Mouse (Mus musculus) right cerebral cortex, postnatal 36 days (tissue): ENCODE measurements around the gene Inf2.

Experiments
- DNase-seq, 2 experiments: peaks; one replicate each; pipeline ENCODE4 v3.0.0; 2022; ENCODE audit warnings: low spot score in 2 of 2, mixed read lengths in 1 of 2

The Inf2 gene

DNA sequence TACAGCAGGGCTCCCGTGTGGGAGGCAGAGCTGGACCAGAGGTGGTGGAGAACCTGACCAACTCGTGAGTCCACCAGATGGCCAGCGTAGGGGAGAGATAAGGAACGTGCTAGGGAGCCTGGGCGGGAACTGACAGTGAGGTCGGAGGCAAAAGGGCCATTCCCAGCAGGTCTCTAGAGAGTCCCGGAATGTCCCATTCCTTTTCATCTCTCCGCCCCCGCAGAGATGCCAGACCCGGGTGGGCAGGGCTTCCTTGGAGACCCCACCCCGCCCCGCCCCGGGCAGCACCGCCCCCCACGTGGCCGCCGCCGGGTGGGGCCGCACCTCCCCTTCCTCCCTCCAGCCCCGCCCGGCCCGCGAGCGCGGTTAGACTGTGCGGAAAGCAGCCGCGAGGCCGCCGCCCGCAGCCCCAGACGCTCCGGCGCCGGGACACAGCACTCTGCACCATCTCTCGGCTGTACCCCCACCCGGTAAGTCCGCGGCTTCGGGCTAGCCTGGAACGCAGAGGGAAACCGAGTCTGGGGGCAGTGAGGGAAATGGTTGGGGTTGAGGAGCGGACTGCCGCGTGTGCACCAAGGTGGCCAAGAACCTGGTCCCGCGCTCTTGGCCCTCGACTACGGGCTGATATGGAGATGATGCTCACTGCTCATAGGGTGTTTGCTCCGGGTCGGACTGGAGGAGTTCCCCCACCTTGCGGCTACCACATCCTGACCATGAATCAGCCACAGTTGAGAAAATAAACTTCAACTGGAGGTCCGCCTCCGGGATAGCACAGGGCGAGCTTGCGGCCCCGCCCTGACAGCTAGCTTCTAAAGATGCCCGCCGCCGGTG is at the start of gene Inf2:
Gene Inf2 (plus strand): TSS at position 359 of the 831 bp plus-strand sequence.
- peak; percentile 75 to 83 for DNase-seq

DNA sequence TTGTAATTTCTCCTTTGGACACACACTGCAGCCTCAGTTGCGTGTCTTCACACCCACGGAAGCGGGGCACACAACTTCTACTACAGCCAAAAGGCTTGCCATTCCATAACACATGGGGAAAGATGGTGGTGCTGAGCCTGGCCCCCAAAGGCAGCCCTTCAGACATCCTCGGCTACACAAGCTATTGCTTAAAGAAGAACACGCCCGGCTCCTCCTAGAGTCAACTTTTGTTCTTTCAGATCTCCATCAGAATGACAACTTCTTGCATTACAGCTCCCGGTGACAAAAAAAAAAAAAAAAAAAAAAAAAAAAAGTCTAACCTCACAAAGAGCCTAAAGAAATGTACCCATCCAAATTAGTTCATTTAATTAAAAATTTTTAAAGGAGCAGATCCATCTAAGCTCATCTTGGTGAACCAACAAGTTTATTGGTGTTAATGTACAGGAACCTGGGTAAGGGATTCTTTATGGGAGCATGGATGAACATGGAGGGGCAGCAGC is 49.1 kb upstream of the Inf2 start:
- DNase-seq, result no peak

DNA sequence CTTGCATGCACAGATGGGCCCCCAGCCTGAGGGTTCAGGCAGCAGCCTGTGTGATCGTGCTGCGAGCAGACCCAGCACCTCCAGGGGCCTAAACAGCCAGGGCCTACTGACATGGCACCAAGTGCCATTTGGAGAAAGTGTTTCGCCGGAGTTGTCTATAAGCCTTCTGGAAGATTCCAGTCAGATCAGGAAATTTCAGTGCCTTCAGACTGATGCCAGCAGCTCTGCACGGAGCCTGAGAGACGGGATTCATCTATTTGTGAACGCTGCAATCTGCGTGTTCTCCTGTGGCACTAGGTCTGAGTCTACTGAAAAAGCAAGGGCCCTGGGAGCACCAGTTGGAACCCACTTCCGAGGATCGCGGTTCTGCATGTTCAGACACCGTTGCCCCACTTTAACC is 48.3 kb upstream of the Inf2 start:
- no peak for DNase-seq

DNA sequence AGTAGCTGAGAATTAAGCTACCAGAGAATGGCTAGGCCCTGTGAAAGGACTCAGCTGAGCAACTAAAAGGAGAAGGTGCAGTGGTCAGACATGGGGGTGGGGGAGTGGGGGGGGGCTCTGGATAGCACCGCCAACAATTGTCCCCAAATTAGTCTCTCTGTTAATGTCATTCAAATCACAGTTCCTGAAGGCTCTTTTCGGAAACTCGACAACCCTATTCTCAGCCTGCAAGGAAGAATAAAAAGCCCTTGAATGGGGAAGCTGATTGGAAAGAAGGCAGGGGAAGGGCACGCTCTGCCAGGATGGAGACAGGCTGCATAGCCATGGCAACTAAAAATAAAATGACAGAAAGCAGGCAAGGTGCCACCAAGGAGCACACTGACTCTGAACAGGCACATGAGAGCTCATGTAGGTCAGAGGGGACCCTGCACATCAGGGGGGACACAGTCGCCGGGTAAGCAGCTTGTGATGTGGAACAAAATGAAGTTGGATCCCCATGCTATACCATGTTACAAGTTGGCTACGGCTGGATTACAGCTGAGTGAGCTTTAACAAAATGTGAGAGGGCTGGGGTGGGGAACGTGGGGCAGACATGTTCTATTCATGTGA is 47.0 kb upstream of the Inf2 start:
- no peak for DNase-seq

DNA sequence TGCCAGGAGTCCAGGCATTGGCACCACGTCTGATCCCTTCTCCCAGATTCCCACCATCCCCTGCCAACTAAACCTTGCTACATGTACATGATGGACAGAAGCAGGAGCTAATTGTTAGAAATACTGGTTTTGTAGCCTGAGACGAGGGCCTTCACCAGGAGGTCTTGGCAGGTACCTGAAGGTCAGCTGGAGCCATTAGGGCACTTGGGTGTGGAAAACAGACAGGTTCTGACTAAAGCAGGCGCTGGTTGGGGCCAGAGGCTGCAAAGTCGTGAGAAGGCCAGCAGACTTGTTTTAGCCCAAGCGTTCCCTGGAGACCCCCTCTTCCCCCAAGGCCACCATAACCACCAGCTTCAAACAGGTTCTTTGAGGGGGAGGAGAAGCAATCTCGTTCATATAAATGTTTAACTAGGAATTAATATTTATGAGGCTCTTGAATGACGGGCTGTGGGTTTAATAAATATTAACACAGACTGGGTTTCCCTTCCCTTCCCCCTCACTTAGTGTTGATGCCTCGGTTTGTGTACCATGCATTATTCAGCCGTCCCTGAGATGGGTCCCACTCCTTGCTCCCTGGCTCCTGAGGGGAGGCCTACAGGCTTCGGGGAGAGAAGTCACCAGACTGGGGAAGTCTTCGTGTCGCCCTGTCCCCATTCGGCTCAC is 46.2 kb upstream of the Inf2 start:
- no peak for DNase-seq

DNA sequence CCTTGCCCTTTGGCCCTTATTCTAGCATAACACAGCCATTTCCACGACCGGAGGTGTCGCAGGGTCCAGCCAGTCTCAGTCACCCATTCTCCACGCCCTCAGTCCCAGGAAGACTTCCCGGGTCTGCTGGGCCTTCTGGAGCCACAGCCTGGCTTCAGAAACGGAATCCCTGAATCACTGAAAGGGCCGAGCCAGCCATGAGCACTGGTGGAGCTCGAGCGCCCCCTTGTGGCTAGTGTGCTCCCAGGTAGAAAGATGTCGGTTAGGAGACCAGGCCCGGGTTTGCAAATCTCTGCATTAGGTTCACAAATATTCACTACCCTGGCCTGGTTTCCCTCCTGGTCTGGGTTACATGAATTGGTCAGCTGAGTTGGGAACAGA is 45.7 kb upstream of the Inf2 start:
- peak; percentile 78 to 82 for DNase-seq

DNA sequence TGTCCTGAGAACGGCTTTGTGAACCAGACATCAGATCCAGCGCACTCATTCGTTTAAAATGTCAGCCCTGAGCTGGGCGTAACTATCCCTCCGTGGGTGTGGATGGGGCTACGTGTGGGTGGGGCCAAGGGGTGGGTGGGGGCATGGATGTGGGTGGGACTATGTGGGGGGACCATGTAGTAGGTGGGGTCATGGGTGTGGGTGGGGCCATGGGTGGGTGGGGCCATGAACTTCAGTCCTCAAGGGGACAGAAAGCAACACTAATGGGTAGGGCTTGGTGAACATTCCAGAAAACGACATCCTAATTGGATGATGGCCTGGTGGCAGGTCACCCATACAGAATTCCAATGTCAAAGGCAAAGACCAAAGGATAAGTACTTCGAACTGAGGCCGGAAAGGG is 44.6 kb upstream of the Inf2 start:
- no peak for DNase-seq

DNA sequence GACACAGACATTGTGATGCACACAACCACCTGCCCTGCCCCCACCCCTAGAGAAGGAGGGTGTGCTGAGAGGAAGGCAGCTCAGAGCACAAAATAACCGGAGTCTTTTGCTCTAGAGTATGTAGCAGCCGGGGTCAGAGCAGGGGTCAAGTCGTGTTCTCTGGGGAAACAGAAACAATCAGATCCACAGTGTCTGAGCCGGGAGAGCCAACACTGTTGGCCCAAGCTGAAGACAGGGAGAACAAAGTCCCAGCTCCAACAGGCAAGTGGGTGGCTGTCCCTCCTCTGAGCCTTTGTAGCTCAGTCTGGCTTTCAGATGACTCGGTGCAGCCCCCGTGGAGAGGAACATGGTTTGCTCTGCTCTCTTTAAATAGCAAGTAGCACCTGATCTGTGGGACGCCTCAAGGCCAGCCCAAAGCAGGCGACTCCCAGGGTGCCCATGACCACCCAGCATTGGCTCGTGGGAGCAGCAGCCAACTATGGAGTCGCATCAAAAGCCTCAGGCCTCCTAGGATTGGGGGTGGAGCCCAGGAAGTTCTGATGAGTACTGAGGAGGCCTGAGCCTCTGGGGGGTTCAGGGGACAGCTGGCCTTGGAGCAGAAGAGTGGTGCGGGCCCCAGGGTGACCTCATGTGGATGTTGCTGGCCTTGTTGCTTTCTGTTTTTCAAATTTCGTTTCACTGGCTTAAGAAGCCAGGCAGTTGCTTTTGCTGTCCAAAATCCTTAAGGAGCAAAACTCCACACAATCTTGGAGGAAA is 43.5 kb upstream of the Inf2 start:
- DNase-seq, result no peak

DNA sequence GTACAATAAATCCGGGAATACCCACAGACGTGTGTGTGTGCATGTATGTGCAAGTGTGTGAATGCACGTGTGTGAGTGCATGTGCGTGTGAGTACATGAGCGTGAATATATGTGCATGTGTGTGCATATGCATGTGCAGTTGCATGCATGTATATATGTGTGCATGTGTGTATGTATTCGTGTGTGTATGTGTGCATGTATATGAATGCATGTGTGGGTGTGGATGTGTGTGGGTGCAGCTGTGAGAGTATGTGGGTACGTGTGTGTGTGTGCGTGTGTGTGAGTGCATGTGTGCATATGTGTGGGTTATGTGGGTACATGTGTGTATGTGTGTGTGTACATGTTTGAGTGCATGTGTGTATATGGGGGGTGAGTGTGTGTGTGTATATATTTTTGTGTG is 42.5 kb upstream of the Inf2 start:
- DNase-seq, result no peak

DNA sequence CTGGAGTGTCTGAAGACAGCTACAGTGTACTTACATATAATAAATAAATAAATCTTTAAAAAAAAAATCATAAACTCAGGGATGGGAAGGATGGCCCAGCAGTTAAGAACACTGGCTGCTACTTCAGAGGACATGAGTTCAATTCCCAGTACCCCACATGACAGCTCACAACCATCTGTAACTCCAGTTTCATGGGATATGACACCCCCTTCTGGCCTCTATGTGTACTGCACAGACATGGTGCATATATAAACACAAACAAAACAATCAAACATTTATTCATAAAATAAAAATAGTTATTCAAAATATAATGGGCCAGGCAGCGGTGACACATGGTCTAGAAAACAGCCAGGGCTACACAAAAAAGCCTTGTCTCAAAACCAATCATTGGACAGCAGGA is 39.3 kb upstream of the Inf2 start:
- DNase-seq, result no peak

DNA sequence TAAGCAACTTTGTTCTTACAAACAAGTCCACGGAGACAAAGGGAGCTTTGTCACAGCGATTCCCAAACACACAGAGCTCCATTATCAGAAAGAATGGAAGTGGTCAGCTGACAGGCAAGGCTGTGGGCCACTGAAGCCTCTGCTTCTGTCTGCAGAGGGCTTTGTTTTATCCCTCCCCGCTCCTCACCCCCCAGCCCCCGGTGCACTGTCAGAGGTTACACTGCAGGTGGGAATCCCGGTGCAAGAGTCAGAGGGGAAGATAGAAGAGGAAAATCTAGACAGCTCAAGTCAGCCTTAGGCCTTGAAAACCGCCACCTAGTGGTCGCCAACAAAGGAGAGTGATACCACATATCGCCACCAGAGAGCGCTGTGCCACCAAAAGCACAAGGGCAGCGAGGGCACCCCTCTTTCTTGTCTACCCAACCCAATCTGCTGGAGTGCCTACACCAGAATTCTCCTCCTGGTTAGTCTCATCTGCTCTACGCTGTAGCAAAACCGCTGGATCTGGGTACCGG is 36.7 kb upstream of the Inf2 start:
- peak; percentile 79 to 87 for DNase-seq

DNA sequence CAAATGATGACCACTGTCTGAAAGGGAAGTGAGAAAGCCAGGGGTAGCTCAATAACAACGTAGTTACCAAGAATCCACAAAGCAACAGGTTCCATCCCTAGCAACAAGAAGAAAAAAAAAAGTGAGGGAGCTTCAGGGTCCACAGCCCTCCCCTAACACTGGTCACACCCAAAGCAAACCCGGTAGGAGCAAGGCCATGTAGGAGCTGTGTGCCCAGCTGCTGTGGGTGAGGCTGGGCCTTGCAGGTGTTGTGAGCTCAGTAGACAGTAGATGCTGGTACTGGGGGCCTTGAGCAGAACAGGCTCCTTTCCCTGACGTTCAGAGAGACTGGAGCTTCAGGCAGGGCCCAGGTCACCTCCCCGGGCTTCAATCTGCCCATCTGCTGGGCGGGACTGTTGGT is 36.1 kb upstream of the Inf2 start:
- DNase-seq, result no peak

DNA sequence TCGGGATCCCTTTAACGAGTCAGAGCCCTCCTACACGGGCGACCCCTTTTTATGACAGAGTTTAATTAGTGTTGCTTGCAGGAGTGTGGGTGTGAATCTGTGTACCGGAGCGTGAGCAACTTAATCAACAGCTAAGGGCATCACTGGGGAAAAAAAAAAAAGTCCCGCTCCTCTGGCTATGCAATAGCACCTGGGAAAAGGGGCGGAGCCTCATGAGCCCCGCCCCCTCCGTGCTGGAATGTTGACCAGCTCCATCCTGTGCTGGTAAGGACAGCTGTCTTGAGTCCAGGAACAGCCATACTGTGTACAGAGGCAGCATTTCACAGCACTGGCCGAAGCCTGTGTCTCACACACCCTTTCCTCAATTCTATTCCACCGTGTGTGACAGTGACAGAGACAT is 33.7 kb upstream of the Inf2 start:
- DNase-seq, result no peak

DNA sequence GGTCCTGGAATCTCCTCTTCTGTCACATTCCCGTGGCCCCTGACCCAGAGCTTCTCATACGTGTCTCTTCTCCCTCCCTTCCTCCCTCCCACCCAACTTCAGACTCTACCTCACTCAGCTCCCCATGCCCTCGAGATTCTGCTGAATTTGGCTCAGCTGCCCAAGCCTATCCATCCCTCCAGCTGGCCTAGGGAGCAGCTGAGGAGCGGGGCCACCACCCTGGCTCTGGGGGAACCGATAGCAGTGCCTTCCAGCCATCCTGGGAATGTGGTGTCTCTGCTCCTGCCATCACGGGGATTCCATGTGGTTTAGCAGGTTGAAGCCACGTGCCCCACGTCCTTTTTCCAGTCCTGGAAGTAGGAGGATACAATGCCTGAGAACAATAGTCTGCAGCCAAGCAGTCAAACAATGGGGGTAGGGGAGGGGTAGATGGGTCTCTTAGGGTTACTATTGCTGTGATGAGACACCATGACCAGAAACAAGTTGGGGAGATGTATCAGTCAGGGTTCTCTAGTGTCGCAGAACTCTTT is 32.0 kb upstream of the Inf2 start:
- DNase-seq, result no peak

DNA sequence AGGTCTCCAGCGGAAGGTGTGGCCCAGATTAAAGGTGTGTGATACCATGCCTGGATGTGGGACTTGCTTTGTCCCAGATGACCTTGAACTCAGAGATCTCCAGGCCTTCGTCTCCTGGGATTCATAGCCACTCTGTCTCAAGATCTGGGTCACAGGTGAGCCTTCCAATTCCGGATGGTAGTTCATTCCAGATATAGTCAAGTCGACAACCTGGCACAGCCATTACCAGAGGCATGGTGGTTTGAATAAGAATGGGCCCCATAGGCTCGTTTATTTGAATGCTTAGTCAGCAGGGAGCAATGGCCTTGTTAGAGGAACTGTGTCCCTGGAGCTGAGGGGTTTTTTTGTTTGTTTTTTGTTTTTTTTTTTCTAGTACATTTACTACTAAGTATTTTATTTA is 31.4 kb upstream of the Inf2 start:
- no peak for DNase-seq

DNA sequence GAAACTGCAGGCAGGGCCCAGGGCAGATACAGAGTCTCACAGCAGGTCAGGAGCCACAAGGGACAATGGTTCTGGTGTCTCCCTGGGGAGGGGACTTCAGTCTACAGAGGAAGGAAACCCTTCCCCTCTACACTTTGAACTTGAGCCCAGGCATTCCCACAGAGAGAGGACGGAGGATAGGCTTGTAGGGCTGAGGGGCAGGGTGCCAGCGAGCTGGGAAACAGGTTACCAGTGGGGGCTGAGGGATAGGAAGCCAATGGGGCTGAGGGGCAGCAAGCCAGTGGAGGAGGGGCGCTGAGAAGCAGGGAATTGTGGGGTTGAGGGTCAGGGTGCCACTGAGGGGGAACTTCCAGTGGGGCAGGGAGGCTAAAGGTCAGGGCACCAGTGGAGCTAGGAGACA is 29.4 kb upstream of the Inf2 start:
- DNase-seq, result no peak

DNA sequence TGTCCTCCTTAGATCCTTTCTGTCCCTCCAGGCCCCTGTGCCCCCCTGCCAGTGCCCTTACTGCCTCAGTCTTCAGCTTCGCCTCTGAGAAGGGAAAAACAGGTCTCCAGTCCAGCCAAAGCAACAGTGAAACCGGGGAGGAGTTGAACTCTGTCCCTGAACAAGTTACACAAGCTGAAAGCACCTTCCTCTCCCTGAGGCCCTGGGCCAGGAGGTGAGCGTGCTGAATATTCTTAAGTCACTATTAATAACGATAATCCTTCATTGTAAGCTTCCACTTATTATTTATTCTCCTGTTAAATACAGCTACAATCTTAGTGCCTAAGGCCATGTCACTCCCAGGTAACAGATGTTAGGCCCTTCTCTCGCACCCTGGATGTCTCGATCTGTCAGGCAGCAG is 28.9 kb upstream of the Inf2 start:
- no peak for DNase-seq

DNA sequence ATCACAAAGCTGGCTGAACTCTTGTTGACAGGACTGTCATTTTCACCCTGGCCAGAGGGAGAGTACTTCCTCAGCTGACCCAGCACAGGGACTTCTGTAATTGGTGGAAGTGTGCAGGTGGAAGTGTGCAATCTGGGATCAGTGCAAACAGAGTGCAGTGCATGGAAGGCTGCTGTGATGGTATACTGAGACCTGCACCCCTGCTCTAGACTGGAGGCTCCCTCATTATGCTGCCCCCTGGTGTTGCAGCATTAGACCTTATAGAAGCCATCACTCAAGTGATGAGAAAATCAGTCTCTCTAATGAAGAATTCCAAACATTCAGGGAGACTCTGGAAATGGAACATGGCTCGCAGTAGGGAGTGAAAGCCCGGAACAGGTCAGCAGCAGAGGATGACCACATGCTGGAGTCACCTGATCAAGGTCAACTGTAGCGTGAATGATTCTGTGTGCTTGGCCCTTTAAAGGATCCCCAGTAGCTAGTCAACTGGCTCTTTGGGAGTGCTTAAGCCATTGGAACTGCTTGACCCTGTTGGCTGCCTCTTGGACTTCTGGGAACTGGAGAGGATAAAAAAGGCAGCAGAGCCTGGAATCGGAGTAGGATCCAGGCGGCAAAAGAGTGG is 28.3 kb upstream of the Inf2 start:
- DNase-seq, result no peak

DNA sequence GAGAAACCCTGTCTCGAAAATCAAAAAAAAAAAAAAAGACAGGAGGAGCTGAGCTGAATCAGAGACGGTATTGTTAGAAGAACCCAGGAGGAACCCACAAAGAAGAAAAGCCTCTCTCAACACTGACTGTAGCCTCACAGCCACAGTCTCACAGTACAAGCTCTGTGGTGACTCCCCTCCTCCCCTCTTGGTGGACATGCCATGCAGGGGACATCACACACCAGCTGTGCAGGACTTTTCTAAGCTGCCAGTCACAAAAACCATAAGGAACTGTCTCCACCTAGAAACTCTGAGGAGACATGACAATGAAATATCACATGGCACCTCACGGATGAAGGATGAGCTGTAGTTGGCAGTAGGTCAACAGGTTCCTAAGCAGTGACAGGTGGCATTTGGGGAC is 27.4 kb upstream of the Inf2 start:
- DNase-seq, result no peak

DNA sequence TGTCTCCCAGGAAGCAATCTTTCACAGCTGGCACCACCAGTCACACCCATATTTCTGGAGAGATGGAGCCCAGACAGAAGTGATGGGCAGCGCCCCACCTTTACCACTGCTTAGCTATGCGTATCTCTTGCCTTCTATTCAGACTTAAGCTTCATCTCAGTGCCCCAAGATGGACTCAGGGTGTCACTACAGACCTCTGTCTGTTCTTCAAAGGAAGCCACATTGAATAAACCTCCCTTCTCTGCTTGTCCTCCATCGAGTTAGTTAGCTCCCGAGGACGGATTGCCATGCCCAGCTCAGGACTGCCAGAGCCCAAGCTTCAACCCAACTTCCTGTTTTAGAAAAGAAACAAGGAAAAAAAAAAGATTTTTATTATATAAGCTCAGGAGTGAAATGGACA is 26.1 kb upstream of the Inf2 start:
- no peak for DNase-seq

DNA sequence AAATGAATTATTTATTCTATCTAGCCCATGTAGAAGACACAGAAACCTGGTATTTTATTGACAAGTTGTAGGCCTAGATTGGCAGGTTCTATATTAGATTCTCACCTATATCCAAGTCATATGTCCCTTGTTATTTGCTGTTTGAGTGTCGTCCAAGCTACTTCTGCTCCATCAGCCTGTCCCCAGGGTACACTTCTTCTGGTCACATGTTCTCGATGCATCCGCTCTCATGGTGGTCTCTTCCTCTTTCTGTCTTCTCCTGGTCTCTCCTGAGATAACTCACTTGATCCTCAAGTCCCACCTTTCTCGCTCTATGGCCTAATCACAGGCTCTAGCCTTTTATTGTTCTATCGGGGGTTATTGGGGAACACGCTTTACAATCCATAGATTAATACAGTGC is 25.6 kb upstream of the Inf2 start:
- DNase-seq, result no peak
